Comparison of ENCODE assay signal across 10 mouse cellular contexts in genomic region chr14:34936192-34936770, GRCm38 (mm10).
DNase-seq lines count a peak whose midpoint lies in the region; ATAC-seq and TF ChIP-seq lines count a peak whose summit lies in the region.
"Had no signal": no experiment of that assay in that cellular context is flagged by ENCODE, and none has a peak within 500 bp of the region (broad histone marks: within the 10 kb centered on the region; RNA-seq: fewer than 3 reads in every experiment).

No protein-coding gene starts in this region.

- peak overlapping the region; percentile 52 for H3K4me2 ChIP-seq in heart, embryonic 13.5 days
- 0 out of 2 replicates have a peak overlapping the region, but pooled peaks have one; percentile 9 for H3K4me2 ChIP-seq in stomach, embryonic 15.5 days
- H3K4me2 ChIP-seq in stomach, postnatal 0 days (replicated peaks; ENCODE audit: low read depth), result no peak overlapping the region

- no peak overlapping the region for H3K9ac ChIP-seq in heart, embryonic 13.5 days
- H3K9ac ChIP-seq in stomach, embryonic 15.5 days, result no peak overlapping the region
- H3K9ac ChIP-seq in stomach, postnatal 0 days (ENCODE audit: low read length), result no peak overlapping the region

- H3K4me3 ChIP-seq in heart, embryonic 13.5 days, result peak overlapping the region; percentile 24
- no peak overlapping the region for H3K4me3 ChIP-seq in stomach, embryonic 15.5 days (replicated peaks)
- H3K4me3 ChIP-seq in stomach, postnatal 0 days (ENCODE audit: low read depth, low read length), result no peak overlapping the region
- H3K4me3 ChIP-seq: megakaryocyte, embryonic 14.5 days had no signal

- intact Hi-C loops in heart, postnatal 36 days (cut with DNase I), result no loop called here
- intact Hi-C loops in gastrocnemius, postnatal 36 days (cut with DNase I), result no loop called here

- WGBS in heart, embryonic 13.5 days, result 42% methylated on average over 13 of the region's 13 CpGs
- 35% methylated on average over 13 of the region's 13 CpGs for WGBS in stomach, embryonic 15.5 days
- 40% methylated on average over 13 of the region's 13 CpGs for WGBS in stomach, postnatal 0 days

- no peak for TF ChIP-seq CTCF in stomach, postnatal 0 days (IDR thresholded peaks at IDR 0.05; ENCODE audit: low read depth)

- ATAC-seq in heart, embryonic 13.5 days (ENCODE audit: extremely low read depth, insufficient number of reproducible peaks, low FRiP score, low TSS enrichment), result no peak
- no peak for ATAC-seq in stomach, embryonic 15.5 days (ENCODE audit: insufficient read depth, low FRiP score, low read depth)
- ATAC-seq in stomach, postnatal 0 days (ENCODE audit: low FRiP score, low TSS enrichment), result no peak

- H3K27me3 ChIP-seq in heart, embryonic 13.5 days (replicated peaks), result peaks cover 39% of the 10 kb centered on the region
- H3K27me3 ChIP-seq in stomach, embryonic 15.5 days (replicated peaks), result no peaks in the 10 kb centered on the region
- H3K27me3 ChIP-seq in stomach, postnatal 0 days (ENCODE audit: control insufficient read depth, insufficient read depth, low read length), result no peaks in the 10 kb centered on the region

- H3K36me3 ChIP-seq in heart, embryonic 13.5 days, result no peaks in the 10 kb centered on the region
- H3K36me3 ChIP-seq in stomach, embryonic 15.5 days, result no peaks in the 10 kb centered on the region
- H3K36me3 ChIP-seq in stomach, postnatal 0 days (ENCODE audit: control insufficient read depth, insufficient read depth, low read length), result no peaks in the 10 kb centered on the region

- no peaks in the 10 kb centered on the region for H3K9me3 ChIP-seq in heart, embryonic 13.5 days
- no peaks in the 10 kb centered on the region for H3K9me3 ChIP-seq in stomach, embryonic 15.5 days
- no peaks in the 10 kb centered on the region for H3K9me3 ChIP-seq in stomach, postnatal 0 days (ENCODE audit: control insufficient read depth, low read length)

- DNase-seq in heart, postnatal 36 days, result no peak
- no peak for DNase-seq in stomach, postnatal 0 days (ENCODE audit: low spot score)
- DNase-seq in layer of hippocampus, adult 9-11 months, result peak; percentile 30
- no peak for DNase-seq in gastrocnemius, postnatal 36 days
- no peak for DNase-seq in spleen, adult 18-20 months
- no peak for DNase-seq in T-cell, adult 2 months (ENCODE audit: low spot score)
- DNase-seq: cerebellum, adult 8-10 months had no signal

- H3K4me1 ChIP-seq in heart, embryonic 13.5 days, result no peaks in the 10 kb centered on the region
- H3K4me1 ChIP-seq in stomach, embryonic 15.5 days, result no peaks in the 10 kb centered on the region
- H3K4me1 ChIP-seq in stomach, postnatal 0 days (replicated peaks; ENCODE audit: control insufficient read depth, insufficient read depth), result no peaks in the 10 kb centered on the region
- H3K4me1 ChIP-seq: megakaryocyte, embryonic 14.5 days had no signal

- TF ChIP-seq EP300 in stomach, postnatal 0 days (optimal IDR thresholded peaks at IDR 0.05), result no peak

- no peak overlapping the region for H3K27ac ChIP-seq in heart, embryonic 13.5 days (replicated peaks)
- H3K27ac ChIP-seq in stomach, embryonic 15.5 days, result no peak overlapping the region
- H3K27ac ChIP-seq in stomach, postnatal 0 days (replicated peaks), result no peak overlapping the region
